Mouse (Mus musculus): ENCODE results near the gene Grm2. TPM values are rescaled to one million over a fixed set of nuclear protein-coding genes. Genes with fewer than 3 reads are reported as not detected.
A peak's percentile ranks its signal among the peaks of the same experiment; 100 is the strongest.
"Not testable (repeated sequence)": the region's sequence is repeated elsewhere in the genome, so short reads cannot be mapped to it uniquely, and the experiment has no call there.

Grm2 gene
- polyA plus RNA-seq, 1 experiment: 0.16 TPM

GRCm38 (mm10) chr9:106657592-106657991 lies 1.7 kb upstream of the Grm2 start:
- no peak for DNase-seq (ENCODE audit: low read depth, low spot score)
- 62% methylated on average over 5 of the region's 5 CpGs for WGBS

- WGBS: 56% methylated on average over 5 of the region's 5 CpGs
- no peak for DNase-seq (ENCODE audit: low read depth, low spot score)
These were observed 938 bp upstream of the Grm2 start for GRCm38 (mm10) chr9:106656820-106657219.

GRCm38 (mm10) chr9:106652720-106653119 lies 3.2 kb downstream of the Grm2 start:
- WGBS: 45% methylated on average over 1 of the region's 1 CpGs

GRCm38 (mm10) chr9:106647226-106647625 lies 8.7 kb downstream of the Grm2 start:
- no peak for DNase-seq (ENCODE audit: low read depth, low spot score)
- 60% methylated on average over 27 of the region's 27 CpGs for WGBS

More at GRCm38 (mm10) chr9:106652720-106653119, 3.2 kb downstream of the Grm2 start:
- no peak for DNase-seq (ENCODE audit: low read depth, low spot score)

GRCm38 (mm10) chr9:106645684-106646271 lies 10.1 kb downstream of the Grm2 start:
- 64% methylated on average over 9 of the region's 9 CpGs for WGBS

GRCm38 (mm10) chr9:106643787-106644186 lies 12.1 kb downstream of the Grm2 start:
- no peak for DNase-seq (ENCODE audit: low read depth, low spot score)

More at GRCm38 (mm10) chr9:106645684-106646271, 10.1 kb downstream of the Grm2 start:
- DNase-seq (ENCODE audit: low read depth, low spot score): no peak

GRCm38 (mm10) chr9:106643128-106643527 lies 12.8 kb downstream of the Grm2 start:
- peak; percentile 39 for DNase-seq (ENCODE audit: low read depth, low spot score)
- WGBS: 18% methylated on average over 7 of the region's 7 CpGs

More at GRCm38 (mm10) chr9:106643787-106644186, 12.1 kb downstream of the Grm2 start:
- WGBS: 72% methylated on average over 6 of the region's 6 CpGs

- 46% methylated on average over 5 of the region's 5 CpGs for WGBS
- DNase-seq (ENCODE audit: low read depth, low spot score): no peak
These were observed 14.5 kb downstream of the Grm2 start for GRCm38 (mm10) chr9:106641346-106641745.

GRCm38 (mm10) chr9:106638154-106638553 lies 17.7 kb downstream of the Grm2 start:
- 88% methylated on average over 8 of the region's 8 CpGs for WGBS

GRCm38 (mm10) chr9:106632185-106632584 lies 23.7 kb downstream of the Grm2 start:
- DNase-seq (ENCODE audit: low read depth, low spot score): no peak
- WGBS: 51% methylated on average over 5 of the region's 5 CpGs

More at GRCm38 (mm10) chr9:106638154-106638553, 17.7 kb downstream of the Grm2 start:
- no peak for DNase-seq (ENCODE audit: low read depth, low spot score)

GRCm38 (mm10) chr9:106627796-106628195 lies 28.1 kb downstream of the Grm2 start:
- not testable (repeated sequence) for DNase-seq (ENCODE audit: low read depth, low spot score)
- WGBS: 23% methylated on average over 8 of the region's 8 CpGs

GRCm38 (mm10) chr9:106626282-106626681 lies 29.6 kb downstream of the Grm2 start, which contains the start of gene Iqcf6:
Gene Iqcf6, plus strand, starts transcription at chr9:106626582.
- WGBS: 59% methylated on average over 2 of the region's 2 CpGs

GRCm38 (mm10) chr9:106617496-106617895 lies 38.4 kb downstream of the Grm2 start:
- no peak for DNase-seq (ENCODE audit: low read depth, low spot score)
- 86% methylated on average over 3 of the region's 3 CpGs for WGBS

More at GRCm38 (mm10) chr9:106626282-106626681, 29.6 kb downstream of the Grm2 start, which contains the start of gene Iqcf6:
- DNase-seq (ENCODE audit: low read depth, low spot score): no peak

- no peak for DNase-seq (ENCODE audit: low read depth, low spot score)
- WGBS: 64% methylated on average over 9 of the region's 9 CpGs
These were observed 39.6 kb downstream of the Grm2 start for GRCm38 (mm10) chr9:106616306-106616705.

GRCm38 (mm10) chr9:106614616-106615015 lies 41.3 kb downstream of the Grm2 start:
- no peak for DNase-seq (ENCODE audit: low read depth, low spot score)
- 26% methylated on average over 3 of the region's 3 CpGs for WGBS

GRCm38 (mm10) chr9:106613951-106614350 lies 41.9 kb downstream of the Grm2 start:
- WGBS: 58% methylated on average over 2 of the region's 2 CpGs
- DNase-seq (ENCODE audit: low read depth, low spot score): no peak

- WGBS: 81% methylated on average over 4 of the region's 4 CpGs
- DNase-seq (ENCODE audit: low read depth, low spot score): no peak
These were observed 45.2 kb downstream of the Grm2 start for GRCm38 (mm10) chr9:106610727-106611126.

- WGBS: 22% methylated on average over 8 of the region's 8 CpGs
- peak; percentile 7 for DNase-seq (ENCODE audit: low read depth, low spot score)
These were observed 55.3 kb downstream of the Grm2 start for GRCm38 (mm10) chr9:106600546-106600945.

- 42% methylated on average over 7 of the region's 7 CpGs for WGBS
These were observed 57.4 kb downstream of the Grm2 start for GRCm38 (mm10) chr9:106598466-106598865.

GRCm38 (mm10) chr9:106595836-106596235 lies 60.0 kb downstream of the Grm2 start:
- 71% methylated on average over 7 of the region's 7 CpGs for WGBS
- DNase-seq (ENCODE audit: low read depth, low spot score): no peak

More at GRCm38 (mm10) chr9:106598466-106598865, 57.4 kb downstream of the Grm2 start:
- no peak for DNase-seq (ENCODE audit: low read depth, low spot score)

- DNase-seq (ENCODE audit: low read depth, low spot score): not testable (repeated sequence)
- 14% methylated on average over 4 of the region's 4 CpGs for WGBS
These were observed 60.5 kb downstream of the Grm2 start for GRCm38 (mm10) chr9:106595402-106595801.
